Mouse (Mus musculus) heart, adult 2 months (tissue): Measurements from ENCODE around the gene Dock1.

Experiments
- CTCF ChIP-seq: fragments of 200-600 bp; IDR thresholded peaks from 2 replicates; pipeline ENCODE4 v1.8.1; 2022; ENCODE audit warnings: antibody characterized with exemption, mild to moderate bottlenecking, moderate library complexity
- POLR2A ChIP-seq: fragments of 200-500 bp; IDR thresholded peaks from 2 replicates; pipeline ENCODE4 v1.6.1; 2011; ENCODE audit warnings: mild to moderate bottlenecking, low read depth, low read length, control low read depth; ENCODE audit not compliant: insufficient read depth

GRCm38 (mm10) chr7:135086556-135086955, 416.1 kb downstream of the Dock1 start:
- TF ChIP-seq POLR2A: no peak
- no peak for TF ChIP-seq CTCF
